Mouse (Mus musculus) heart, embryonic 10.5 days (tissue): ENCODE data around the gene Vmn2r112. TPM values are rescaled to one million over a fixed set of nuclear protein-coding genes. Genes with fewer than 3 reads are reported as not detected.
"Not testable (repeated sequence)": the region's sequence is repeated elsewhere in the genome, so short reads cannot be mapped to it uniquely, and the experiment has no call there.

Experiments used
- DNase-seq: peaks from one replicate; pipeline ENCODE4 v3.0.0-alpha.2; 2017; ENCODE audit warnings: low spot score
- H3K27ac ChIP-seq: fragments of 300-500 bp; sonication (generic); 2 replicates; pipeline ENCODE4 v1.5.1; 2016; ENCODE audit warnings: mild to moderate bottlenecking
- H3K27me3 ChIP-seq: fragments of 300-500 bp; sonication (generic); 2 replicates; pipeline ENCODE4 v1.6.1; 2016; ENCODE audit warnings: mild to moderate bottlenecking; ENCODE audit not compliant: poor library complexity, insufficient read depth, severe bottlenecking
- H3K36me3 ChIP-seq: fragments of 300-500 bp; sonication (generic); 2 replicates; pipeline ENCODE4 v1.6.1; 2016; ENCODE audit warnings: mild to moderate bottlenecking, moderate library complexity
- H3K4me1 ChIP-seq: fragments of 300-500 bp; sonication (generic); 2 replicates; pipeline ENCODE4 v1.6.1; 2016; ENCODE audit warnings: mild to moderate bottlenecking
- H3K4me3 ChIP-seq: fragments of 300-500 bp; sonication (generic); 2 replicates; pipeline ENCODE4 v1.5.1; 2016; ENCODE audit warnings: mild to moderate bottlenecking, moderate library complexity
- H3K9me3 ChIP-seq: fragments of 300-500 bp; sonication (generic); 2 replicates; pipeline ENCODE4 v1.6.1; 2016; ENCODE audit warnings: mild to moderate bottlenecking, moderate library complexity
- WGBS: fragments of 180-500 bp; shearing (Covaris S2); methylation state at CpG from one replicate; pipeline ENCODE4 v1.1.7; 2016; 5-methylcytosine and 5-hydroxymethylcytosine counted together
- polyA plus RNA-seq: library from polyadenylated mRNA; unstranded; fragments of >200 nt; fragmentation: Nextera tagmentation; extraction: Ambion mirVana; gene quantifications from 2 replicates; pipeline ENCODE4 v1.2.1, GENCODE M21; 2016

Gene Vmn2r112
- polyA plus RNA-seq = not detected in 2 replicates

- not testable (repeated sequence) for H3K4me3 ChIP-seq, H3K27me3 ChIP-seq, H3K27ac ChIP-seq, H3K4me1 ChIP-seq, DNase-seq, H3K9me3 ChIP-seq, H3K36me3 ChIP-seq
Observed at GRCm38 (mm10) chr17:22600651-22601050, at the start of gene Vmn2r112. Vmn2r112 (plus strand) TSS chr17:22600951.

- H3K4me1 ChIP-seq, DNase-seq, H3K27me3 ChIP-seq, H3K9me3 ChIP-seq, H3K27ac ChIP-seq, H3K36me3 ChIP-seq, H3K4me3 ChIP-seq: not testable (repeated sequence)
- 58% methylated on average over 1 of the region's 1 CpGs for WGBS
Observed at GRCm38 (mm10) chr17:22573382-22573781, 27.4 kb upstream of the Vmn2r112 start, which contains the start of gene Vmn2r111. Vmn2r111 (minus strand) TSS chr17:22573482.

- no peak for DNase-seq
- Histone ChIP-seq H3K9me3 (no peaks in the 10 kb centered on the region), H3K27me3 (no peaks in the 10 kb centered on the region), H3K36me3 (no peaks in the 10 kb centered on the region), H3K27ac (no peak overlapping the region), H3K4me3 (no peak overlapping the region), H3K4me1 (no peaks in the 10 kb centered on the region)
- WGBS = 57% methylated on average over 1 of the region's 1 CpGs
Observed at GRCm38 (mm10) chr17:22630646-22631045, 29.9 kb downstream of the Vmn2r112 start.

Other genes starting within 250 kb of the Vmn2r112 start
- 8.8 and 10.2 TPM in 2 replicates for gene Zfp944, start 239.6 kb upstream of the Vmn2r112 start, polyA plus RNA-seq
- gene Zfp758, start 239.5 kb upstream of the Vmn2r112 start, polyA plus RNA-seq = 5.8 and 6.6 TPM in 2 replicates
- gene Zfp946, start 176.7 kb upstream of the Vmn2r112 start, polyA plus RNA-seq = 13.0 and 13.1 TPM in 2 replicates
- not detected in 2 replicates for gene Vmn2r111, start 27.5 kb upstream of the Vmn2r112 start, polyA plus RNA-seq